Mouse (Mus musculus) kidney, postnatal 0 days (tissue): ENCODE measurements around the gene Ap1m2. TPM values are rescaled to one million over a fixed set of nuclear protein-coding genes. Genes with fewer than 3 reads are reported as not detected.

Experiments
- ATAC-seq: fragments of 200-750 bp; cut with Nextera tagmentation; replicated peaks from 2 replicates; pipeline ENCODE4 v1.8.0; 2017; ENCODE audit warnings: low read depth, moderate number of reproducible peaks, moderate TSS enrichment, moderate library complexity; ENCODE audit not compliant: low FRiP score
- DNase-seq: peaks from one replicate; pipeline ENCODE4 v3.0.0-alpha.2; 2016; ENCODE audit warnings: low spot score
- H3K27ac ChIP-seq: fragments of 300-500 bp; sonication (generic); 2 replicates; pipeline ENCODE4 v1.5.1; 2014; ENCODE audit warnings: mild to moderate bottlenecking
- H3K27me3 ChIP-seq: fragments of 300-500 bp; sonication (generic); 2 replicates; pipeline ENCODE4 v1.6.1; 2014; ENCODE audit warnings: low read length, mixed read lengths; ENCODE audit not compliant: insufficient read depth
- H3K36me3 ChIP-seq: fragments of 300-500 bp; sonication (generic); 2 replicates; pipeline ENCODE4 v1.6.1; 2014; ENCODE audit warnings: low read length, mixed read lengths; ENCODE audit not compliant: insufficient read depth
- H3K4me1 ChIP-seq: fragments of 300-500 bp; sonication (generic); replicated peaks from 2 replicates; pipeline ENCODE4 v1.6.1; 2014; ENCODE audit warnings: antibody characterized with exemption, low read length, mixed read lengths; ENCODE audit not compliant: insufficient read depth
- H3K4me2 ChIP-seq: fragments of 300-500 bp; sonication (generic); 2 replicates; pipeline ENCODE4 v1.6.1; 2014; ENCODE audit warnings: mild to moderate bottlenecking, low read length, moderate library complexity, mixed read lengths
- H3K4me3 ChIP-seq: fragments of 300-500 bp; sonication (generic); replicated peaks from 2 replicates; pipeline ENCODE4 v1.5.1; 2014; ENCODE audit warnings: low read depth, low read length
- H3K9ac ChIP-seq: fragments of 300-500 bp; sonication (generic); 2 replicates; pipeline ENCODE4 v1.6.1; 2014; ENCODE audit warnings: low read depth, low read length
- H3K9me3 ChIP-seq: fragments of 300-500 bp; sonication (generic); replicated peaks from 2 replicates; pipeline ENCODE4 v1.6.1; 2016; ENCODE audit warnings: low read length, inconsistent platforms, mixed read lengths
- CTCF ChIP-seq: IDR thresholded peaks from 2 replicates; pipeline ENCODE4 v1.5.1; 2016; ENCODE audit warnings: antibody characterized with exemption, low read depth, mild to moderate bottlenecking, moderate library complexity
- WGBS: fragments of 180-500 bp; shearing (Covaris S2); extraction: QIAGEN DNeasy Blood & Tissue Kit; methylation state at CpG from one replicate; pipeline ENCODE4 v1.1.7; 2014; 5-methylcytosine and 5-hydroxymethylcytosine counted together
- polyA plus RNA-seq: library from polyadenylated mRNA; unstranded; fragments of >200 nt; fragmentation: Nextera tagmentation; extraction: Ambion mirVana; gene quantifications from 2 replicates; pipeline ENCODE4 v1.2.1, GENCODE M21; 2015

Ap1m2 gene
- 57.3 and 63.0 TPM in 2 replicates for polyA plus RNA-seq

- Histone ChIP-seq H3K9ac (peak within 1 kb of the TSS; percentile 58), H3K4me2 (peak within 1 kb of the TSS; percentile 42), H3K27ac (peak within 1 kb of the TSS; percentile 31; the same call in 1 of the 2 replicates), H3K4me3 (peak within 1 kb of the TSS; percentile 36), H3K9me3 (no peaks in the 10 kb centered on the region), H3K27me3 (no peaks in the 10 kb centered on the region), H3K36me3 (no peaks in the 10 kb centered on the region), H3K4me1 (no peaks in the 10 kb centered on the region)
- no peak for ATAC-seq
- WGBS, result 10% methylated on average over 35 of the region's 35 CpGs
- peak; percentile 50 for TF ChIP-seq CTCF
- no peak for DNase-seq
These were observed at the start of gene Ap1m2 for GRCm38 (mm10) chr9:21312134-21312533. Ap1m2 (minus strand) TSS chr9:21312337.

- H3K27me3 ChIP-seq, result no peaks in the 10 kb centered on the region
- H3K4me1 ChIP-seq, result peaks cover 6% of the 10 kb centered on the region
- H3K9me3 ChIP-seq, result no peaks in the 10 kb centered on the region
- peak; percentile 83 for TF ChIP-seq CTCF
- no peak overlapping the region for H3K4me2 ChIP-seq
- ATAC-seq (0 out of 2 replicates have a peak, but pooled peaks have one; percentile 41), DNase-seq (peak; percentile 88)
- H3K4me3 ChIP-seq, result no peak overlapping the region
- no peak overlapping the region for H3K27ac ChIP-seq
- H3K36me3 ChIP-seq, result peaks cover 17% of the 10 kb centered on the region; the same call in 1 of the 2 replicates
- H3K9ac ChIP-seq, result no peak overlapping the region
- 0% methylated on average over 1 of the region's 1 CpGs for WGBS
These were observed 45.0 kb upstream of the Ap1m2 start for GRCm38 (mm10) chr9:21356981-21357718.

- H3K9ac ChIP-seq, result no peak overlapping the region
- no peaks in the 10 kb centered on the region for H3K9me3 ChIP-seq
- peaks cover 6% of the 10 kb centered on the region for H3K4me1 ChIP-seq
- peaks cover 19% of the 10 kb centered on the region; the same call in 1 of the 2 replicates for H3K36me3 ChIP-seq
- H3K4me3 ChIP-seq, result no peak overlapping the region
- no peak overlapping the region for H3K4me2 ChIP-seq
- 79% methylated on average over 6 of the region's 6 CpGs for WGBS
- H3K27me3 ChIP-seq, result no peaks in the 10 kb centered on the region
- DNase-seq, result no peak
- ATAC-seq, result no peak
- no peak overlapping the region for H3K27ac ChIP-seq
- TF ChIP-seq CTCF, result no peak
These were observed 42.7 kb upstream of the Ap1m2 start for GRCm38 (mm10) chr9:21354796-21355195.

- Histone ChIP-seq H3K4me1 (peaks cover 6% of the 10 kb centered on the region), H3K9ac (no peak overlapping the region), H3K27me3 (no peaks in the 10 kb centered on the region), H3K27ac (no peak overlapping the region), H3K4me2 (no peak overlapping the region), H3K9me3 (no peaks in the 10 kb centered on the region), H3K36me3 (peaks cover 23% of the 10 kb centered on the region; the same call in 1 of the 2 replicates), H3K4me3 (no peak overlapping the region)
- no peak for DNase-seq
- ATAC-seq, result no peak
- WGBS, result 60% methylated on average over 2 of the region's 2 CpGs
- TF ChIP-seq CTCF, result no peak
These were observed 41.2 kb upstream of the Ap1m2 start for GRCm38 (mm10) chr9:21353373-21353686.

- DNase-seq, result peak; percentile 36
- no peak for TF ChIP-seq CTCF
- no peak overlapping the region for H3K9ac ChIP-seq
- H3K27me3 ChIP-seq, result no peaks in the 10 kb centered on the region
- no peak overlapping the region for H3K4me2 ChIP-seq
- H3K4me1 ChIP-seq, result peaks cover 6% of the 10 kb centered on the region
- H3K4me3 ChIP-seq, result no peak overlapping the region
- no peaks in the 10 kb centered on the region for H3K9me3 ChIP-seq
- peaks cover 29% of the 10 kb centered on the region for H3K36me3 ChIP-seq
- 40% methylated on average over 20 of the region's 20 CpGs for WGBS
- no peak overlapping the region for H3K27ac ChIP-seq
- no peak for ATAC-seq
These were observed 40.6 kb upstream of the Ap1m2 start for GRCm38 (mm10) chr9:21352463-21353372.

GRCm38 (mm10) chr9:21351702-21352377 lies 39.7 kb upstream of the Ap1m2 start:
- Histone ChIP-seq H3K4me3 (no peak overlapping the region), H3K4me1 (peaks cover 6% of the 10 kb centered on the region), H3K4me2 (no peak overlapping the region), H3K27me3 (no peaks in the 10 kb centered on the region), H3K9me3 (no peaks in the 10 kb centered on the region), H3K27ac (no peak overlapping the region), H3K9ac (no peak overlapping the region), H3K36me3 (peaks cover 38% of the 10 kb centered on the region)
- DNase-seq (no peak), ATAC-seq (no peak)
- WGBS, result 93% methylated on average over 4 of the region's 4 CpGs
- TF ChIP-seq CTCF, result no peak
